ENCODE assay signal across 10 mouse cellular contexts in the genomic region with DNA sequence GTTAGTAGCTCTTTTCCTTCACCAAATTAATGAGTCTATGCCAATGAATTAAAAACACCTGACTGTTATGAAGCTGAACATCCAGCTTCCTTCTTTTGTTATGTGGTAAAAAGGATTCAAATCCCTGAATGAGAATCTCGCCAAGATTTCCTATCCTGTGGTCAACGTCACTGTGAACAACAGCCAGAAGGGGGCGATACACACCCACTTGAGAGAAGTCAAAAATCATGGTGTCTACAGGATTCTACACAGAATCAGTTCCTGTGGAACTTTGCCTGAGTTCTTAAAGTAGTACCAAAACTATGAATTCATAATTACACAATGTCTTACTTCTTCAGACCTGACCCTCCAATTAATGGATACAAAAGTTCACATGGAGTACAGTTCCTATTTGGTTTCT.
DNase-seq lines count a peak whose midpoint lies in the region; ATAC-seq and TF ChIP-seq lines count a peak whose summit lies in the region.
"Had no signal": no experiment of that assay in that cellular context is flagged by ENCODE, and none has a peak within 500 bp of the region (broad histone marks: within the 10 kb centered on the region; RNA-seq: fewer than 3 reads in every experiment).

No protein-coding gene starts in this region.

- DNase-seq in forebrain, embryonic 11.5 days (ENCODE audit: low spot score): peak; percentile 66
- peak; percentile 1 for DNase-seq in 3134 (ENCODE audit: extremely low read depth, insufficient read length, low spot score)
- DNase-seq in adrenal gland, postnatal 25 days: peak; percentile 20
- DNase-seq in forebrain, postnatal 0 days: peak; percentile 73
- peak; percentile 69 for DNase-seq in kidney, postnatal 0 days (ENCODE audit: low spot score)
- peak; percentile 20 for DNase-seq in liver, postnatal 0 days
- peak; percentile 25 to 40 for DNase-seq in right cerebral cortex, postnatal 36 days (ENCODE audit: low spot score in 2 of 2)

- no peak overlapping the region for H3K4me2 ChIP-seq in forebrain, embryonic 11.5 days (ENCODE audit: low read depth, low read length, severe bottlenecking)
- H3K4me2 ChIP-seq in forebrain, embryonic 15.5 days (replicated peaks): no peak overlapping the region
- no peak overlapping the region for H3K4me2 ChIP-seq in forebrain, postnatal 0 days (ENCODE audit: low read depth)
- H3K4me2 ChIP-seq in kidney, postnatal 0 days (ENCODE audit: low read length): no peak overlapping the region
- no peak overlapping the region for H3K4me2 ChIP-seq in liver, postnatal 0 days (ENCODE audit: low read depth, low read length)
- H3K4me2 ChIP-seq: limb, embryonic 13.5 days had no signal

- H3K4me3 ChIP-seq in forebrain, embryonic 11.5 days (ENCODE audit: low read depth, low read length): no peak overlapping the region
- no peak overlapping the region for H3K4me3 ChIP-seq in forebrain, embryonic 15.5 days
- H3K4me3 ChIP-seq in forebrain, postnatal 0 days (ENCODE audit: low read depth, low read length): no peak overlapping the region
- no peak overlapping the region for H3K4me3 ChIP-seq in kidney, postnatal 0 days (replicated peaks; ENCODE audit: low read depth, low read length)
- no peak overlapping the region for H3K4me3 ChIP-seq in liver, postnatal 0 days (ENCODE audit: low read depth, low read length)
- H3K4me3 ChIP-seq: limb, embryonic 13.5 days had no signal

- H3K36me3 ChIP-seq in forebrain, embryonic 11.5 days (ENCODE audit: control insufficient read depth, insufficient read depth, low read length): no peaks in the 10 kb centered on the region
- H3K36me3 ChIP-seq in forebrain, embryonic 15.5 days: no peaks in the 10 kb centered on the region
- no peaks in the 10 kb centered on the region for H3K36me3 ChIP-seq in forebrain, postnatal 0 days (ENCODE audit: insufficient read depth)
- H3K36me3 ChIP-seq in kidney, postnatal 0 days (ENCODE audit: insufficient read depth, low read length): no peaks in the 10 kb centered on the region
- no peaks in the 10 kb centered on the region for H3K36me3 ChIP-seq in liver, postnatal 0 days (replicated peaks; ENCODE audit: insufficient read depth, low read length)
- H3K36me3 ChIP-seq: G1E; limb, embryonic 13.5 days had no signal

- TF ChIP-seq CTCF in forebrain, postnatal 0 days (IDR thresholded peaks at IDR 0.05; ENCODE audit: low read depth): peak; percentile 72
- TF ChIP-seq CTCF in kidney, postnatal 0 days (IDR thresholded peaks at IDR 0.05; ENCODE audit: low read depth): peak; percentile 76
- peak; percentile 67 for TF ChIP-seq CTCF in liver, postnatal 0 days (IDR thresholded peaks at IDR 0.05; ENCODE audit: low read depth)

- peak; percentile 71 for ATAC-seq in forebrain, embryonic 11.5 days (replicated peaks; ENCODE audit: low FRiP score)
- ATAC-seq in forebrain, embryonic 15.5 days (replicated peaks): no peak
- ATAC-seq in forebrain, postnatal 0 days: no peak
- no peak for ATAC-seq in kidney, postnatal 0 days (replicated peaks; ENCODE audit: low FRiP score, low read depth)
- ATAC-seq in liver, postnatal 0 days: no peak

- H3K9ac ChIP-seq in forebrain, embryonic 11.5 days (ENCODE audit: low read length): no peak overlapping the region
- no peak overlapping the region for H3K9ac ChIP-seq in forebrain, embryonic 15.5 days (replicated peaks)
- no peak overlapping the region for H3K9ac ChIP-seq in forebrain, postnatal 0 days
- no peak overlapping the region for H3K9ac ChIP-seq in kidney, postnatal 0 days (ENCODE audit: low read depth, low read length)
- H3K9ac ChIP-seq in liver, postnatal 0 days (replicated peaks): no peak overlapping the region
- H3K9ac ChIP-seq: limb, embryonic 13.5 days had no signal

- 10% methylated on average over 3 of the region's 3 CpGs for WGBS in forebrain, embryonic 11.5 days
- whole genome bisulfite sequencing in forebrain, embryonic 15.5 days: 6% methylated on average over 3 of the region's 3 CpGs
- WGBS in forebrain, postnatal 0 days: 4% methylated on average over 3 of the region's 3 CpGs
- 7% methylated on average over 3 of the region's 3 CpGs for WGBS in kidney, postnatal 0 days
- WGBS in liver, postnatal 0 days (ENCODE audit: insufficient replicate concordance): 3% methylated on average over 3 of the region's 3 CpGs

- no peak overlapping the region for H3K27ac ChIP-seq in forebrain, embryonic 11.5 days (ENCODE audit: low read depth, low read length)
- no peak overlapping the region for H3K27ac ChIP-seq in forebrain, embryonic 15.5 days (replicated peaks)
- H3K27ac ChIP-seq in forebrain, postnatal 0 days (ENCODE audit: low read depth, low read length): no peak overlapping the region
- H3K27ac ChIP-seq in kidney, postnatal 0 days: no peak overlapping the region
- H3K27ac ChIP-seq in liver, postnatal 0 days (ENCODE audit: low read depth): no peak overlapping the region
- H3K27ac ChIP-seq: limb, embryonic 13.5 days had no signal

- no peaks in the 10 kb centered on the region for H3K27me3 ChIP-seq in forebrain, embryonic 11.5 days (ENCODE audit: control insufficient read depth, insufficient read depth, low read length)
- no peaks in the 10 kb centered on the region for H3K27me3 ChIP-seq in forebrain, embryonic 15.5 days
- no peaks in the 10 kb centered on the region for H3K27me3 ChIP-seq in forebrain, postnatal 0 days (ENCODE audit: insufficient read depth, low read length)
- no peaks in the 10 kb centered on the region for H3K27me3 ChIP-seq in kidney, postnatal 0 days (ENCODE audit: insufficient read depth, low read length)
- H3K27me3 ChIP-seq in liver, postnatal 0 days (ENCODE audit: insufficient read depth, low read length): no peaks in the 10 kb centered on the region
- H3K27me3 ChIP-seq: limb, embryonic 13.5 days had no signal

- no peak for TF ChIP-seq EP300 in liver, postnatal 0 days (IDR thresholded peaks at IDR 0.05; ENCODE audit: low read depth)

- H3K9me3 ChIP-seq in forebrain, embryonic 11.5 days (ENCODE audit: control insufficient read depth, low read length): no peaks in the 10 kb centered on the region
- no peaks in the 10 kb centered on the region for H3K9me3 ChIP-seq in forebrain, embryonic 15.5 days
- no peaks in the 10 kb centered on the region for H3K9me3 ChIP-seq in forebrain, postnatal 0 days (ENCODE audit: low read length)
- H3K9me3 ChIP-seq in kidney, postnatal 0 days (replicated peaks; ENCODE audit: low read length): no peaks in the 10 kb centered on the region
- no peaks in the 10 kb centered on the region for H3K9me3 ChIP-seq in liver, postnatal 0 days (ENCODE audit: low read length)
- H3K9me3 ChIP-seq: G1E; limb, embryonic 13.5 days had no signal

- H3K4me1 ChIP-seq in forebrain, embryonic 11.5 days (replicated peaks; ENCODE audit: control insufficient read depth, insufficient read depth, low read length): no peaks in the 10 kb centered on the region
- H3K4me1 ChIP-seq in forebrain, embryonic 15.5 days: no peaks in the 10 kb centered on the region
- no peaks in the 10 kb centered on the region for H3K4me1 ChIP-seq in forebrain, postnatal 0 days (ENCODE audit: insufficient read depth)
- H3K4me1 ChIP-seq in kidney, postnatal 0 days (replicated peaks; ENCODE audit: insufficient read depth, low read length): no peaks in the 10 kb centered on the region
- H3K4me1 ChIP-seq in liver, postnatal 0 days (ENCODE audit: insufficient read depth): no peaks in the 10 kb centered on the region
- H3K4me1 ChIP-seq: limb, embryonic 13.5 days had no signal

Comparison
In these comparisons a context has a peak if more than half of its experiments do, and no peak if none do; other contexts are left out.
1. DNase-seq: peak in every context shown above with its lines; median percentile 73 in forebrain, postnatal 0 days; 69 in kidney, postnatal 0 days; 66 in forebrain, embryonic 11.5 days; 32 in right cerebral cortex, postnatal 36 days; 20 in adrenal gland, postnatal 25 days; 20 in liver, postnatal 0 days; 1 in 3134.